Mouse (Mus musculus) natural killer cell, adult 2 months (primary cell): ENCODE data around the gene Fabp3.

Experiments used
- DNase-seq, 2 experiments: peaks; one replicate each; pipeline ENCODE4 v3.0.0; 2022; ENCODE audit warnings: low spot score in 2 of 2

Fabp3 gene

GRCm38 (mm10) chr4:130325446-130325845 is 17.1 kb downstream of the Fabp3 start:
- no peak for DNase-seq

- no peak for DNase-seq
Observed at GRCm38 (mm10) chr4:130327366-130327765, 19.0 kb downstream of the Fabp3 start.

- DNase-seq = no peak
Observed at GRCm38 (mm10) chr4:130335867-130336266, 27.5 kb downstream of the Fabp3 start.

GRCm38 (mm10) chr4:130341691-130342090 is 33.3 kb downstream of the Fabp3 start:
- peak; percentile 15 to 41 for DNase-seq

GRCm38 (mm10) chr4:130349666-130350065 is 41.3 kb downstream of the Fabp3 start:
- DNase-seq = no peak

DNA sequence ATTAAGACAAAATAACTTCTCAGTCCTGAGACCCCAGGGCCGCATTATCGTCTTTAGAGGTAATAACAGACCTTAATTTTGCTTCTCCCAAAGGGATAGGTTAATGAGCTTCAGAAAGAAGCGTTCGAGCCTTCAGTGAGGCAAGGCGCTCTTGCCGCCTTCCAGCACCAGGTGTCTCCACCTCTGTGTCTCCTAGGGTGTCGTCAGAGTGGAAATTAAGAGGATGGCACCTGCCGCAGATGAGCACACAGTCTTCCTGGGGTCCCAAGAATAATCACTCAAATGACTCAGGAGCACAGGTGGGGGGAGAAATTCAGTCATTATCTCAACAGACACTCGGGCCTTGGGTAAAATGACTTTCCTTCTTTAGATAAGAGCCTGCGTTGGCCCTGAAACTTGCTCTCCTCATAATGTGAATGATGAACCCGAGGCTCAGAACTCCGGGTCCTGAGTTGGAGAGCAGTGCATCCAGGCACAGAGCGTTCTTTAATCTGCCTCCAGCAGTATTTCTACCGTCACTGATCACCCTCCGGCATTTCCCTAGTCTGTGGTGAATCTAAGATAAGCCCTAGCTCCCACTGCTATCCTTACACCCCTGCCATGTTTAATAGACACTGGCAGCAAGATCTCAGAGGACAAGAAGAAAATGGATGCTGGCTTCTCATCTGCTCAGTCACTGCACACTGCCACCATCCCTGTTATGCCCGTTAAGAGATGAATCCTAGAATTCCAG is 42.5 kb downstream of the Fabp3 start:
- DNase-seq = no peak

- DNase-seq = no peak
Observed at GRCm38 (mm10) chr4:130352588-130352987, 44.2 kb downstream of the Fabp3 start.

DNA sequence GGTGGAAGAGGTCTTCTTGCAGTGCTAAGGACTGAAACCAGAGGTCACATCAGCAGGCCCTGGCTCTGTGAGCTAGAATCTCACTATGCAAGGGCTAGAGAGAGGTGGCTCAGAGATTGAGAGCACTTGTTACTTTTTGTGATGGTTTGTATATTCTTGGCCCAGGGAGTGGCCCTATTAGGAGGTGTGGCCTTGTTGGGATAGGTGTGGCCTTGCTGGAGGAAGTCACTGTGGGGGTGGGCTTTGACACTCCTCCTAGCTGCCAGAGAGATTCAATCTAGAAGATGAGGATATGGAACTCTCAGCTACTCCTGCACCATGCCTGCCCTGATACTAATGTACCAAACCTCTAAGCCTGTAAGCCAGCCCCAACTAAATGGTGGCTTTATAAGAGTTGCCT is 49.6 kb downstream of the Fabp3 start:
- DNase-seq = no peak

DNA sequence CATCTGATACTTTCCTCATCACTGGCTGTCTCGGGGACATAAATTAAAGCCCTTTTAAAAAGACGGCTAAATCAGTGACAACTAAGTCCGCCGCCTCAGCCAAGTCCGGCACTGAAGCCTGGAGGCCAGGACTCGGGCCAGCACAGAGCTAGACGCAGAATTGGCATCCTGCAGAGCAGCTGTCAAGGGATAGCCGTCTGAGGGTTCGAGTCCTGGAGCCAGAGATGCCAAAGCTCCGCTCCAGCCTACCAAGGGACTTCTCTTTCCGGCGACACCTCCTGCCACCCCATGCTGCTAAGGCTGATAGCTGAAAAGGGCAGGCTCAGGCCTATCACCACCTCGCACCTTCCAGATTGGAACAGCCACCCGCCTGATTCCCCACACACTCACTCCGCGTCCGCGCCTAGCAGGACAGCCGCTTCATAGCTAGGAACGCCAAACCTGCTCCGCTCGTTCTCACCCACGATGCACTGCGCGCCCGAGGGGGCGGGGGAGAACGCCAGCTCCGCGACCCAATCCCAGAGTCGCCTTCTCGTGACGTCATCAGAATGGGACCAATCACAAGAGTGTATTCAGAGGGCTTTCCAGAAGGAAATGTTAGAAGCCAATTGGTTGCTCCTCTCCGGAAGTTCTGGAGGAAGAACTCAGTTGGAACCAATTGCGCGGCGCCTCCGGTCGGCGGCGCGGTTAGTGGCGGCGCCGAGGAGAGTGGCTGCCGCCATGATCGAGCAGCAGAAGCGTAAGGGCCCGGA is 51.3 kb downstream of the Fabp3 start, which contains the start of the genes Zcchc17 and Snrnp40:
Zcchc17 (minus strand) TSS at position 458 of the 752 bp plus-strand sequence.
Snrnp40 (plus strand) TSS at position 647 of the 752 bp plus-strand sequence.
- peak; percentile 98 for DNase-seq

DNA sequence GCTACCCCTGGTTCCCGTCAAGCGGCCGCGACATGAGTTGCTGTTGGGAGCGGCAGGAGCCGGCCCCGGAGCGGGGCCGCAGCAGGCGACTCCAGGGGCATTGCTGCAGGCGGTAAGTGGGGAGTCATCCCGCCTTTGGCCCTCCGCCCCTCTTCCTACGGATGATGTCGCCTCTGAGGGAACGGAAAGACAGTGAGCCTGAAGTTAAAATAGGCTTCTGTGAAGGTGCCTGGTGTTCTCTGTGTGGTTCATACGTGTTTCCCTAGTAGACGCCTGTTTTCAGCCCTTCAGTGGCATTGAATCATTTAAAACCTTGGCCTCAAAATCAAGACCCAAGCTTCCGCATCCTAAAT is 51.8 kb downstream of the Fabp3 start:
- DNase-seq = no peak
